Mouse (Mus musculus): ENCODE measurements around the gene Tmem131l. TPM values are rescaled to one million over a fixed set of nuclear protein-coding genes. Genes with fewer than 3 reads are reported as not detected.

Gene Tmem131l
- total RNA-seq, 2 experiments from 2014 or later = 29.6 to 35.8 TPM

Other genes starting within 250 kb of the Tmem131l start
- gene Tlr2, start 198.4 kb downstream of the Tmem131l start, total RNA-seq (2021) = under 1 TPM; 0.66 to 0.89 TPM
- 1 to 10 TPM; 2.5 to 2.8 TPM for gene Mnd1, start 115.6 kb upstream of the Tmem131l start, total RNA-seq (2021)
- under 1 TPM in 1 of 2 experiments, not detected in 1; 0.35 TPM for gene Gm6525, start 133.9 kb upstream of the Tmem131l start, total RNA-seq (2021)